Mouse (Mus musculus) ES-Bruce4 (cell line): ENCODE results near the gene Spink2. TPM values are rescaled to one million over a fixed set of nuclear protein-coding genes. Genes with fewer than 3 reads are reported as not detected.

Experiments
- H3K27ac ChIP-seq: 2 replicates; pipeline ENCODE4 v1.5.1; 2012; ENCODE audit warnings: low read length, inconsistent platforms; ENCODE audit not compliant: insufficient read depth
- H3K27me3 ChIP-seq: 2 replicates; pipeline ENCODE4 v1.6.1; 2012; ENCODE audit warnings: mild to moderate bottlenecking, low read length, inconsistent platforms; ENCODE audit not compliant: control insufficient read depth, poor library complexity, insufficient read depth, severe bottlenecking
- H3K36me3 ChIP-seq: 2 replicates; pipeline ENCODE4 v1.6.1; 2012; ENCODE audit warnings: inconsistent platforms, mild to moderate bottlenecking, low read length, moderate library complexity; ENCODE audit not compliant: control insufficient read depth, poor library complexity, insufficient read depth, severe bottlenecking
- H3K4me1 ChIP-seq: one replicate; pipeline ENCODE4 v1.8.1; 2011; ENCODE audit warnings: low read length; ENCODE audit not compliant: control insufficient read depth, insufficient read depth
- H3K4me3 ChIP-seq: 2 replicates; pipeline ENCODE4 v1.5.1; 2011; ENCODE audit warnings: low read depth, mild to moderate bottlenecking, low read length
- H3K9ac ChIP-seq: 2 replicates; pipeline ENCODE4 v1.6.1; 2012; ENCODE audit warnings: low read depth, mild to moderate bottlenecking, inconsistent platforms; ENCODE audit not compliant: poor library complexity, severe bottlenecking
- H3K9me3 ChIP-seq: replicated peaks from 2 replicates; pipeline ENCODE4 v1.6.1; 2012; ENCODE audit warnings: mild to moderate bottlenecking, low read length, inconsistent platforms; ENCODE audit not compliant: control insufficient read depth, poor library complexity, insufficient read depth, severe bottlenecking
- CTCF ChIP-seq: IDR thresholded peaks from one replicate; pipeline ENCODE4 v1.8.1; 2011; ENCODE audit warnings: low read depth, low read length
- EP300 ChIP-seq: IDR thresholded peaks from 2 replicates; pipeline ENCODE4 v1.6.1; 2011; ENCODE audit warnings: low read depth, low read length; ENCODE audit not compliant: insufficient read depth
- POLR2A ChIP-seq: IDR thresholded peaks from one replicate; pipeline ENCODE4 v1.8.1; 2011; ENCODE audit warnings: low read length; ENCODE audit not compliant: insufficient read depth
- polyA plus RNA-seq: library from polyadenylated mRNA; stranded (reverse); fragments of >200 nt; gene quantifications from 2 replicates; pipeline ENCODE4 v1.2.4, GENCODE M21; 2011; ENCODE audit warnings: low read depth; ENCODE audit not compliant: missing spikeins, insufficient read depth, insufficient read length

The Spink2 gene
- polyA plus RNA-seq, 1 experiment: not detected

GRCm38 (mm10) chr5:77162566-77162965, 48.7 kb downstream of the Spink2 start:
- Histone ChIP-seq H3K9ac (no peak overlapping the region), H3K27me3 (no peaks in the 10 kb centered on the region), H3K4me1 (peaks cover 2% of the 10 kb centered on the region), H3K9me3 (no peaks in the 10 kb centered on the region), H3K4me3 (no peak overlapping the region), H3K27ac (no peak overlapping the region), H3K36me3 (no peaks in the 10 kb centered on the region)
- no peak for TF ChIP-seq POLR2A
- TF ChIP-seq EP300: no peak
- TF ChIP-seq CTCF: no peak

- no peak overlapping the region for H3K4me3 ChIP-seq
- 0 out of 2 replicates have a peak, but pooled peaks have one; percentile 15 for TF ChIP-seq EP300
- no peak for TF ChIP-seq CTCF
- TF ChIP-seq POLR2A: no peak
- no peak overlapping the region for H3K27ac ChIP-seq
- no peaks in the 10 kb centered on the region for H3K27me3 ChIP-seq
- H3K9ac ChIP-seq: no peak overlapping the region
- H3K9me3 ChIP-seq: no peaks in the 10 kb centered on the region
- H3K4me1 ChIP-seq: peaks cover 5% of the 10 kb centered on the region
- no peaks in the 10 kb centered on the region for H3K36me3 ChIP-seq
These were observed 53.3 kb downstream of the Spink2 start for GRCm38 (mm10) chr5:77157777-77158540.

GRCm38 (mm10) chr5:77156938-77157337, 54.3 kb downstream of the Spink2 start:
- no peaks in the 10 kb centered on the region for H3K27me3 ChIP-seq
- no peak overlapping the region for H3K9ac ChIP-seq
- TF ChIP-seq EP300 (no peak), POLR2A (no peak), CTCF (no peak)
- peaks cover 5% of the 10 kb centered on the region for H3K4me1 ChIP-seq
- H3K27ac ChIP-seq: no peak overlapping the region
- no peaks in the 10 kb centered on the region for H3K36me3 ChIP-seq
- no peaks in the 10 kb centered on the region for H3K9me3 ChIP-seq
- no peak overlapping the region for H3K4me3 ChIP-seq

- H3K9ac ChIP-seq: no peak overlapping the region
- TF ChIP-seq EP300 (no peak), CTCF (no peak), POLR2A (no peak)
- no peaks in the 10 kb centered on the region for H3K9me3 ChIP-seq
- no peaks in the 10 kb centered on the region for H3K27me3 ChIP-seq
- H3K4me1 ChIP-seq: peaks cover 5% of the 10 kb centered on the region
- no peak overlapping the region for H3K4me3 ChIP-seq
- H3K36me3 ChIP-seq: no peaks in the 10 kb centered on the region
- H3K27ac ChIP-seq: no peak overlapping the region
These were observed 55.7 kb downstream of the Spink2 start for GRCm38 (mm10) chr5:77155526-77155925.

Other genes with a start within 250 kb of the Spink2 start
- 165 and 172 TPM in 2 replicates for gene Srp72, start 236.8 kb downstream of the Spink2 start, polyA plus RNA-seq
- gene Arl9, start 207.4 kb downstream of the Spink2 start, polyA plus RNA-seq: not detected in 2 replicates
- gene Thegl, start 195.4 kb downstream of the Spink2 start, polyA plus RNA-seq: not detected in 2 replicates
- 8.9 and 9.5 TPM in 2 replicates for gene Hopx, start 96.3 kb downstream of the Spink2 start, polyA plus RNA-seq
- gene Rest, start 54.0 kb upstream of the Spink2 start, polyA plus RNA-seq: 106 and 115 TPM in 2 replicates
- 17.0 and 22.5 TPM in 2 replicates for gene Noa1, start 98.6 kb upstream of the Spink2 start, polyA plus RNA-seq
- 238 and 257 TPM in 2 replicates for gene Polr2b, start 98.7 kb upstream of the Spink2 start, polyA plus RNA-seq
- gene Igfbp7, start 196.6 kb upstream of the Spink2 start, polyA plus RNA-seq: 3.6 and 4.8 TPM in 2 replicates